Mouse (Mus musculus) embryo, embryonic 10.5 days (tissue): ENCODE measurements around the gene Trim65.
"Not testable (repeated sequence)": the region's sequence is repeated elsewhere in the genome, so short reads cannot be mapped to it uniquely, and the experiment has no call there.

ENCODE experiments used
- DNase-seq: peaks from one replicate; pipeline ENCODE4 v3.0.0-alpha.2; 2015; ENCODE audit warnings: low spot score

The Trim65 gene

GRCm38 (mm10) chr11:116108464-116109137, 22.3 kb downstream of the Trim65 start:
- no peak for DNase-seq

GRCm38 (mm10) chr11:116107777-116108285, 23.1 kb downstream of the Trim65 start:
- no peak for DNase-seq

- no peak for DNase-seq
Measured at GRCm38 (mm10) chr11:116106963-116107776, 23.8 kb downstream of the Trim65 start.

GRCm38 (mm10) chr11:116106154-116106962, 24.6 kb downstream of the Trim65 start:
- peak; percentile 56 for DNase-seq

- DNase-seq = no peak
Measured at GRCm38 (mm10) chr11:116105065-116105464, 25.9 kb downstream of the Trim65 start.

GRCm38 (mm10) chr11:116104006-116104646, 26.8 kb downstream of the Trim65 start:
- peak; percentile 71 for DNase-seq

- no peak for DNase-seq
Measured at GRCm38 (mm10) chr11:116103572-116103971, 27.4 kb downstream of the Trim65 start.

- no peak for DNase-seq
Measured at GRCm38 (mm10) chr11:116102472-116102871, 28.5 kb downstream of the Trim65 start.

- peak; percentile 44 for DNase-seq
Measured at GRCm38 (mm10) chr11:116101931-116102381, 29.0 kb downstream of the Trim65 start.

GRCm38 (mm10) chr11:116100839-116101238, 30.1 kb downstream of the Trim65 start:
- no peak for DNase-seq

GRCm38 (mm10) chr11:116100385-116100784, 30.5 kb downstream of the Trim65 start:
- DNase-seq = no peak

- no peak for DNase-seq
Measured at GRCm38 (mm10) chr11:116099462-116099861, 31.5 kb downstream of the Trim65 start.

GRCm38 (mm10) chr11:116098711-116099460, 32.0 kb downstream of the Trim65 start:
- DNase-seq = no peak

GRCm38 (mm10) chr11:116096213-116097108, 34.5 kb downstream of the Trim65 start:
- peak; percentile 33 for DNase-seq

- DNase-seq = no peak
Measured at GRCm38 (mm10) chr11:116095573-116095972, 35.4 kb downstream of the Trim65 start.

- DNase-seq = no peak
Measured at GRCm38 (mm10) chr11:116093771-116094565, 37.0 kb downstream of the Trim65 start.

GRCm38 (mm10) chr11:116092959-116093358, 38.0 kb downstream of the Trim65 start:
- DNase-seq = not testable (repeated sequence)

- DNase-seq = no peak
Measured at GRCm38 (mm10) chr11:116091591-116091990, 39.3 kb downstream of the Trim65 start.

- DNase-seq = no peak
Measured at GRCm38 (mm10) chr11:116089545-116089944, 41.4 kb downstream of the Trim65 start.
